Mouse (Mus musculus) MEL (cell line): ENCODE results near the gene Fam213b.

ENCODE experiments used
- CTCF ChIP-seq, 3 experiments: IDR thresholded peaks in 2 of 3; conservative IDR thresholded peaks in 1 of 3; 2 replicates each; pipeline ENCODE4 v1.5.1; 2011 to 2012; ENCODE audit warnings: low read length in 3 of 3, low read depth in 2 of 3, mild to moderate bottlenecking in 2 of 3, improper control_type of control experiment in 1 of 3, inconsistent platforms in 1 of 3, mixed read lengths in 1 of 3, moderate library complexity in 1 of 3; ENCODE audit not compliant: control insufficient read depth in 1 of 3, insufficient read depth in 1 of 3, poor library complexity in 1 of 3, severe bottlenecking in 1 of 3
- ELF1 ChIP-seq: IDR thresholded peaks from 2 replicates; pipeline ENCODE4 v1.6.1; 2014; ENCODE audit warnings: low read depth, mild to moderate bottlenecking, inconsistent platforms, low read length, improper control_type of control experiment, moderate library complexity
- EP300 ChIP-seq, 2 experiments: IDR thresholded peaks; 2 replicates each; pipeline ENCODE4 v1.6.1; 2011; ENCODE audit warnings: improper control_type of control experiment in 2 of 2, low read length in 2 of 2, low read depth in 1 of 2, mild to moderate bottlenecking in 1 of 2
- GATA1 ChIP-seq: IDR thresholded peaks from 2 replicates; pipeline ENCODE4 v1.6.1; 2011; ENCODE audit warnings: low read depth, low read length, improper control_type of control experiment
- MEF2A ChIP-seq: IDR thresholded peaks from 2 replicates; pipeline ENCODE4 v1.6.1; 2014; ENCODE audit warnings: low read depth, mild to moderate bottlenecking, inconsistent platforms, low read length, improper control_type of control experiment; ENCODE audit not compliant: poor library complexity, insufficient replicate concordance, severe bottlenecking; ENCODE audit errors: extremely low read depth
- NRF1 ChIP-seq: IDR thresholded peaks from 2 replicates; pipeline ENCODE4 v1.6.1; 2014; ENCODE audit warnings: low read depth, mild to moderate bottlenecking, inconsistent platforms, low read length, improper control_type of control experiment, moderate library complexity; ENCODE audit not compliant: poor library complexity, insufficient read depth, severe bottlenecking
- POLR2A ChIP-seq, 2 experiments: IDR thresholded peaks; 2 replicates each; pipeline ENCODE4 v1.6.1; 2011 to 2012; ENCODE audit warnings: low read length in 2 of 2, mild to moderate bottlenecking in 2 of 2, control low read depth in 1 of 2, improper control_type of control experiment in 1 of 2, low read depth in 1 of 2, moderate library complexity in 1 of 2; ENCODE audit not compliant: control insufficient read depth in 1 of 2, insufficient read depth in 1 of 2, poor library complexity in 1 of 2
- POLR2AphosphoS5 ChIP-seq: IDR thresholded peaks from 2 replicates; pipeline ENCODE4 v1.6.1; 2012; ENCODE audit warnings: low read depth, borderline replicate concordance, mild to moderate bottlenecking, inconsistent platforms, low read length, moderate library complexity, mixed read lengths
- TCF12 ChIP-seq: IDR thresholded peaks from 2 replicates; pipeline ENCODE4 v1.6.1; 2014; ENCODE audit warnings: low read depth, mild to moderate bottlenecking, inconsistent platforms, low read length, improper control_type of control experiment, moderate library complexity
- UBTF ChIP-seq: IDR thresholded peaks from 2 replicates; pipeline ENCODE4 v1.6.1; 2012; ENCODE audit warnings: low read depth, mild to moderate bottlenecking, inconsistent platforms, low read length, improper control_type of control experiment, moderate library complexity, borderline replicate concordance; ENCODE audit not compliant: insufficient read depth
- ZKSCAN1 ChIP-seq: IDR thresholded peaks from 2 replicates; pipeline ENCODE4 v1.6.1; 2012; ENCODE audit warnings: low read depth, mild to moderate bottlenecking, inconsistent platforms, low read length, improper control_type of control experiment, moderate library complexity

GRCm38 (mm10) chr4:154871757-154872251 is 27.1 kb downstream of the Fam213b start:
- TF ChIP-seq MEF2A (no peak), POLR2AphosphoS5 (no peak), ZKSCAN1 (no peak), EP300 (IDR thresholded peaks at IDR 0.05; ENCODE audit: low read depth in 1 of 2, low read length in 2 of 2) (no peak), UBTF (no peak), CTCF (IDR thresholded peaks at IDR 0.05 in 2 of 3, conservative IDR thresholded peaks at IDR 0.05 in 1 of 3; ENCODE audit: control insufficient read depth in 1 of 3, insufficient read depth in 1 of 3, low read depth in 2 of 3, low read length in 3 of 3, poor library complexity in 1 of 3, severe bottlenecking in 1 of 3) (no peak), POLR2A (IDR thresholded peaks at IDR 0.05; ENCODE audit: control insufficient read depth in 1 of 2, insufficient read depth in 1 of 2, low read depth in 1 of 2, low read length in 2 of 2, poor library complexity in 1 of 2) (no peak), TCF12 (no peak), ELF1 (no peak), GATA1 (no peak), NRF1 (no peak)
